Mouse (Mus musculus): ENCODE measurements around the gene Gm47996. TPM values are rescaled to one million over a fixed set of nuclear protein-coding genes. Genes with fewer than 3 reads are reported as not detected.
A peak's percentile ranks its signal among the peaks of the same experiment; 100 is the strongest.
"Not testable (repeated sequence)": the region's sequence is repeated elsewhere in the genome, so short reads cannot be mapped to it uniquely, and the experiment has no call there.

Gene Gm47996
- not detected in 2 replicates for polyA plus RNA-seq (2014; fragmentation: Nextera tagmentation; extraction: Ambion mirVana)

DNA sequence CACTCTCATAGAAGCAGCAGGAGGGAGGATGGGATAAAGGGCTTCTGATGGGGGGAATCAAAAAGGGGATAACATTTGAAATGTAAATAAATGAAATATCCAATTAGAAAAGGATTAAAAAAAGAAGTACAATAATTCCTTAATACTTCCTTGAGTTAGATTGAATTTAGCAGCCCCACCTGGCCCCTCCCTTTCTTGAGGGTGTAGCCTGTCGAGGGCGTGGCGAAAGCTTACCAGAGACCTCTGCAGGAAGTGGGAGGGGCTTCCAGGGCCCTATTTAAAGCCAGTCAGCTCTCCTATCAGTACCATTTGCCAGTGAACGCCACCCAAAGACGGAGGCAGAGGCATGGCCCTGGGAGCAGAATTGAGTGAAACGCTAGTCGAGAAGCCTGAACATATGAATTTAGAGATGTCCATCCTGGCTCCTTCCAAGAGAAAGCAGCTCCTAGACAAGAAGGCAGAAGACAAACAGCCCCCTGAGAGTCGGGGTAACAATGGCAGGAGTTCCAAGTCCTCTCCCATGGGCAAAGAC is at the start of gene Gm47996:
TSS of gene Gm47996 (plus strand) at position 308 of the 532 bp plus-strand sequence.
- H3K4me2 ChIP-seq (ENCODE audit: low read length); H3K9me3 ChIP-seq (ENCODE audit: control insufficient read depth, low read length); H3K27me3 ChIP-seq (ENCODE audit: control insufficient read depth, insufficient read depth, low read length); H3K4me3 ChIP-seq (ENCODE audit: control insufficient read depth in 1 of 2, insufficient read depth in 1 of 2, low read depth in 1 of 2, low read length in 2 of 2); H3K36me3 ChIP-seq (ENCODE audit: control insufficient read depth, insufficient read depth, low read length); H3K4me1 ChIP-seq (ENCODE audit: control insufficient read depth in 2 of 2, insufficient read depth in 2 of 2, low read length in 2 of 2); H3K27ac ChIP-seq (replicated peaks in 1 of 2; ENCODE audit: control insufficient read depth in 1 of 2, insufficient read depth in 1 of 2, low read depth in 2 of 2, low read length in 2 of 2); ATAC-seq (ENCODE audit: insufficient number of reproducible peaks, insufficient read depth, low FRiP score, low read depth); H3K9ac ChIP-seq (ENCODE audit: low read length): not testable (repeated sequence)
- WGBS, result 84% methylated on average over 4 of the region's 8 CpGs

DNA sequence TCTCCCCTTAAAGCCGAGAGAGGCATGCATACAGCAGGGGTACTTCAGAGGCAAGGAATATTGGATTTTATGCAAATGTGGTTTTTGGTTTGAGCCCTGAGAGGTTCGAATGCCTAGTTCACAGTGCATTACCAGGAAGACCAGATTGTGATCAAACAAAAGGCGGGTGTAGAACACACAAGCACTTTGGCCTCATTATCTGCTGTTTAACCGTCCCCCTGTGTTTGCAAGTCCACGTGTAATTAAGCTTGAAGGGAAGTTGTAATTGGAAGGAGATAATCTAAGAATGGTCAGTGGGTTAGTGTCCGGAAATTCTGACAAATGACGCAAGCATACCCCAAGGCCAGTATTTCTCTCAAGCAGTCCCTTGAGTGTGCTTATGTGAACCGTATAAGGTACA is 43.9 kb upstream of the Gm47996 start:
- Histone ChIP-seq H3K4me3 (ENCODE audit: control insufficient read depth in 1 of 2, insufficient read depth in 1 of 2, low read depth in 1 of 2, low read length in 2 of 2) (no peak overlapping the region), H3K9ac (ENCODE audit: low read length) (no peak overlapping the region), H3K36me3 (ENCODE audit: control insufficient read depth, insufficient read depth, low read length) (no peaks in the 10 kb centered on the region), H3K4me2 (ENCODE audit: low read length) (no peak overlapping the region), H3K27ac (replicated peaks in 1 of 2; ENCODE audit: control insufficient read depth in 1 of 2, insufficient read depth in 1 of 2, low read depth in 2 of 2, low read length in 2 of 2) (no peak overlapping the region), H3K4me1 (ENCODE audit: control insufficient read depth in 2 of 2, insufficient read depth in 2 of 2, low read length in 2 of 2) (0 out of 4 replicates have a peak, but pooled peaks cover 0 to 2% of the 10 kb centered on the region in 2 experiments), H3K9me3 (ENCODE audit: control insufficient read depth, low read length) (no peaks in the 10 kb centered on the region), H3K27me3 (ENCODE audit: control insufficient read depth, insufficient read depth, low read length) (no peaks in the 10 kb centered on the region)
- whole genome bisulfite sequencing, result 44% methylated on average over 8 of the region's 8 CpGs
- ATAC-seq (ENCODE audit: insufficient number of reproducible peaks, insufficient read depth, low FRiP score, low read depth), result no peak

DNA sequence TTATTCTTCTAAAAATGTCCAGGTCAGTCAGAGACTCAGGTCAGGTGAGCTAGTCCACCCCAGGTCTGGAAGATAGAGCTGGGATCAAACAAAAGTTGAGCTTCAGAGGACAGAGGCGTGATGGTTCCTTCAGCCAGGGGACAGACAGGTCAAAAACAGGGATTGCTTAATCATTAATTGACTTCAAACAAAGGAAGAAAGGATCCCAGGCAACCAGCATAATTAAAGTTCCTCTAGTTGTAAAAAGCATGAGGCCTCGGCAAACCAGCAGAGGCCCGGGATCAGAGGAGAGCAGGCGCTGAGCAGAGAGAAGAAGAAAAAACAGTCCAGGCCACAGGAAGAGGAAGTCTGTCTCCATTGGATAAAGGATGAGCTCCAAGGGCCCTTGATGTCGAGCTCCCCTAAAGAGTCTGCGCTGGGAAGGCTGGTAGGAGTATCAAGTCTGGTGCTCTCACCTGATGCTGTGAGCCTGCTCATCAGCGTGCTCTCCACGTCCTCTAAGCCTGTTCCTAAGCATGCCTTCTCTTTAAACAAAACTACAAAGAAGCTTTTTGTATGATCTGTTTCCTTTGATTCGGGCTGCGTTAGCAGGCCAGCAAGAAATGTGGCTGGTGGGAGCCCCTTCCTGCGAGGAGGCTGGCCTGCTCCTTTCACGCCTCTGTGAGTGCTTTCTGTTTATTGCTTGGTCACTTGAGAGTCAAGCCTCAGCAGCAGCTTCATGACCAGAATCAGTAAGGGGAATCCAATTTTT is 42.5 kb upstream of the Gm47996 start:
- 62% methylated on average over 12 of the region's 12 CpGs for WGBS
- Histone ChIP-seq H3K27me3 (ENCODE audit: control insufficient read depth, insufficient read depth, low read length) (no peaks in the 10 kb centered on the region), H3K4me2 (ENCODE audit: low read length) (no peak overlapping the region), H3K4me3 (ENCODE audit: control insufficient read depth in 1 of 2, insufficient read depth in 1 of 2, low read depth in 1 of 2, low read length in 2 of 2) (no peak overlapping the region), H3K36me3 (ENCODE audit: control insufficient read depth, insufficient read depth, low read length) (no peaks in the 10 kb centered on the region), H3K9ac (ENCODE audit: low read length) (no peak overlapping the region), H3K9me3 (ENCODE audit: control insufficient read depth, low read length) (no peaks in the 10 kb centered on the region), H3K4me1 (ENCODE audit: control insufficient read depth in 2 of 2, insufficient read depth in 2 of 2, low read length in 2 of 2) (peaks cover 2 to 3% of the 10 kb centered on the region in 2 experiments; a peak in 1 of 4 replicates), H3K27ac (replicated peaks in 1 of 2; ENCODE audit: control insufficient read depth in 1 of 2, insufficient read depth in 1 of 2, low read depth in 2 of 2, low read length in 2 of 2) (no peak overlapping the region)
- ATAC-seq (ENCODE audit: insufficient number of reproducible peaks, insufficient read depth, low FRiP score, low read depth), result no peak

DNA sequence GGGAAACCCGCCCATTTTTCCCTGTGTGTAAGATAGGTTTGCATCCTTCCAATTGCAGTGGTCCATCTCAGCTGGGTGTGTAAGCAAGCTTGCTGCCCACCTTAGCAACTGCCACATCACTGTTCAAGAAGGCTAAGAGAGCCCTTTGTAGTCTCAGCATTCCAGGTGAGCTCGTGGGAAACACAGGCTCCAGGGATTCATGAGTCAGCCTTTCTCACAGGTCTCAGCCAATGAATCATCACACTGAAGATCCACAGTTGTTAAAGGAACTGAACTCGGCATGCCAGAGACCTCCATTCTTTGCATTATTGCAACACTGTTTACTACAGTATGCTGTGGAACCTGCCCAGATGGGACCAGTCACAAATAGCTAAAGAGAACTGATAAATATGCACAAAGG is 41.3 kb upstream of the Gm47996 start:
- no peaks in the 10 kb centered on the region for H3K36me3 ChIP-seq (ENCODE audit: control insufficient read depth, insufficient read depth, low read length)
- H3K4me2 ChIP-seq (ENCODE audit: low read length), result no peak overlapping the region
- H3K27me3 ChIP-seq (ENCODE audit: control insufficient read depth, insufficient read depth, low read length), result no peaks in the 10 kb centered on the region
- no peaks in the 10 kb centered on the region for H3K9me3 ChIP-seq (ENCODE audit: control insufficient read depth, low read length)
- no peak overlapping the region for H3K27ac ChIP-seq (replicated peaks in 1 of 2; ENCODE audit: control insufficient read depth in 1 of 2, insufficient read depth in 1 of 2, low read depth in 2 of 2, low read length in 2 of 2)
- H3K4me3 ChIP-seq (ENCODE audit: control insufficient read depth in 1 of 2, insufficient read depth in 1 of 2, low read depth in 1 of 2, low read length in 2 of 2), result no peak overlapping the region
- H3K4me1 ChIP-seq (ENCODE audit: control insufficient read depth in 2 of 2, insufficient read depth in 2 of 2, low read length in 2 of 2), result peaks cover 2 to 3% of the 10 kb centered on the region in 2 experiments; a peak in 1 of 4 replicates
- H3K9ac ChIP-seq (ENCODE audit: low read length), result no peak overlapping the region
- no peak for ATAC-seq (ENCODE audit: insufficient number of reproducible peaks, insufficient read depth, low FRiP score, low read depth)
- 74% methylated on average over 3 of the region's 3 CpGs for WGBS

DNA sequence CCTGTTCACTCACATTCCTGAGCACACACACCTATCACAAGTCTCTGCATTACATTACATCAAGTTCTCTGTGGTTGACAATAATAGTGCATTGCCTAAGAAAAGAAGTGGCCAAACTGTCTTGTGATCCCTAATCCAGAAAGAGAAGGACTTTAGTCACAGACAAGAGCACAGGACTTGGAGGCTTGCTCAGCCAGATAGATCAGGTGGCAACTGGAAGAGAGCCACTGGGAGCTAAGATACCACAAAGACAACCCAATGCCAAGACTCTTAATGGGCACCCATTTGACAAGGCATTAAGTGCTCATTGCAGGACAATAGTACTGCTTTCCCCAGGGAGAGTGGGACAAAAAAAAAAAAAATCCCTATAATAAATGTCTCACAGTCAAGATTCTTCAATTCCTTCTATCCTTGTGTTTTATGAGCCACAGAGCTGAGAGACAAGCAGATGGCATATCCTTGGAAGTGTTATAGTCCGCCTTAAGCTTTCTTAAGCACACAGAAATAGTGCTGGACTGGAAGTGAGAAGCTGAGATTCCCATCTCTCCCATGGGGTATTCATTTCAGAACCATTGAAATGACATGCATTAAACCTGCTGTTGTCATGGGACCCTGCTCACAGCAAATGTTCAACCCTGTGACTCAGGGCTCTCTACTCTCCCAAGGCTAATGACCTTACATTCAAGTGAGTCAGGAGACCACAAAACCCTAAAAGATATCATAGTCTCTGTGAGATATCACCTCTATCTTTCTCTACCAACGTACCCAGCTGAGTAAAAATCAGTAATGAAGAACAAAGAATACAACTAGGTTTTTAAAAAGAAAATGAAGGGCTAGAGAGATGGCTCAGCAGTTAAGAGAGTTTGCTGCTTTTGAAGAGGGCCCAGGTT is 38.1 kb upstream of the Gm47996 start:
- H3K9me3 ChIP-seq (ENCODE audit: control insufficient read depth, low read length), result no peaks in the 10 kb centered on the region
- H3K36me3 ChIP-seq (ENCODE audit: control insufficient read depth, insufficient read depth, low read length), result no peaks in the 10 kb centered on the region
- WGBS, result 72% methylated on average over 2 of the region's 2 CpGs
- peaks cover 2 to 3% of the 10 kb centered on the region in 2 experiments; a peak in 1 of 4 replicates for H3K4me1 ChIP-seq (ENCODE audit: control insufficient read depth in 2 of 2, insufficient read depth in 2 of 2, low read length in 2 of 2)
- no peak overlapping the region for H3K9ac ChIP-seq (ENCODE audit: low read length)
- no peak overlapping the region for H3K4me2 ChIP-seq (ENCODE audit: low read length)
- H3K4me3 ChIP-seq (ENCODE audit: control insufficient read depth in 1 of 2, insufficient read depth in 1 of 2, low read depth in 1 of 2, low read length in 2 of 2), result no peak overlapping the region
- no peaks in the 10 kb centered on the region for H3K27me3 ChIP-seq (ENCODE audit: control insufficient read depth, insufficient read depth, low read length)
- no peak overlapping the region for H3K27ac ChIP-seq (replicated peaks in 1 of 2; ENCODE audit: control insufficient read depth in 1 of 2, insufficient read depth in 1 of 2, low read depth in 2 of 2, low read length in 2 of 2)
- no peak for ATAC-seq (ENCODE audit: insufficient number of reproducible peaks, insufficient read depth, low FRiP score, low read depth)

DNA sequence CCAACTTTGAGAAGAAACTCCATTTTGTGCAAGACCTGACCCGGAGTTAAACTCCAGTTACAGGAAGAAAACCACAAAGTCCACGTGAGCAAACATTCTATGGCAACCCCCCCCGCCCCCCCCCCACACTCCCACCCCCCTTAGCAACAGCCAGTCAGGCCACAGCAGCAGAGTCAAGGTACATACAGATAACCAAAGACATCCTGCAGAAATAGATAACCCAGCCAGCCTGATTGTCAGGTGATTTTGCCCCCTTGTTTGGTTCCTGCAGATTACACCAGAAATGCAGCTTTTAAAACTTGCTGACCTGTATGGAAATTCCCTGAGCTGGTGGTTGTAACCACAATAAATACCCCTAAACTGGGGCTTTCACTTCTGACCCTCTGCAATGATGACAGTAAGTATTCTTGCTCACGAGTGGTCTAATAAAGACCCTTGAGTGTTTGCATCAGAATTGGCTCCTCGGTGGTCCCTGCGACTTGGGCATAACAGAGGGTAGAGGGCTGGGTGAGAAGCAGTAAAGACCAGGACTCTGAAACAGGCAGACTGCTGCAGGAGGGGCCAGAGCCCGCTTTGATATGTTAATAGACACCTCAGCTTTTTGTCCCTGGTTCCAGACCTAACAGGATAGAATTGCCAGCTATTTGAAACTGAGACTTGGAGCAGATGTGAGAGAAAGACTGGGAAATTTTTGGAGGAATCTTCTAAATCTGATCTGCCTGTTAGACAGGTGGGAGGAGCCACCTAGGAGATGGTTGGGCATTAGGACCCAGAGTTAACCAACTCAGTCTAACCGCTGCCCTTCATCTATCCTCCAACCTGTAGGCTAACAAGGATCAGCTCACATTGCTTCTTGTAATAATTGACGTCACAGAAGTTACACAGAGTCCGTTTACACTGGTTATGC is 32.6 kb upstream of the Gm47996 start:
- H3K27ac ChIP-seq (replicated peaks in 1 of 2; ENCODE audit: control insufficient read depth in 1 of 2, insufficient read depth in 1 of 2, low read depth in 2 of 2, low read length in 2 of 2), result 0 out of 4 replicates have a peak overlapping the region, but pooled peaks have one; percentile 16 to 50
- no peak overlapping the region for H3K9ac ChIP-seq (ENCODE audit: low read length)
- H3K4me3 ChIP-seq (ENCODE audit: control insufficient read depth in 1 of 2, insufficient read depth in 1 of 2, low read depth in 1 of 2, low read length in 2 of 2), result peak overlapping the region in 1 of 2 experiments; percentile 27; a peak in 2 of 4 replicates
- H3K27me3 ChIP-seq (ENCODE audit: control insufficient read depth, insufficient read depth, low read length), result no peaks in the 10 kb centered on the region
- H3K9me3 ChIP-seq (ENCODE audit: control insufficient read depth, low read length), result no peaks in the 10 kb centered on the region
- H3K4me1 ChIP-seq (ENCODE audit: control insufficient read depth in 2 of 2, insufficient read depth in 2 of 2, low read length in 2 of 2), result peaks cover 4 to 8% of the 10 kb centered on the region in 2 experiments; a peak in 3 of 4 replicates
- ATAC-seq (ENCODE audit: insufficient number of reproducible peaks, insufficient read depth, low FRiP score, low read depth), result peak; percentile 64; the same call in 1 of the 2 replicates
- H3K4me2 ChIP-seq (ENCODE audit: low read length), result peak overlapping the region; percentile 62
- 11% methylated on average over 10 of the region's 10 CpGs for WGBS
- H3K36me3 ChIP-seq (ENCODE audit: control insufficient read depth, insufficient read depth, low read length), result no peaks in the 10 kb centered on the region

Data from heart, embryonic 14.5 days (tissue).